Mouse (Mus musculus) adrenal gland, adult 18-20 months (tissue): ENCODE measurements around the gene Gsn. TPM values are rescaled to one million over a fixed set of nuclear protein-coding genes. Genes with fewer than 3 reads are reported as not detected.

ENCODE experiments used
- DNase-seq, 2 experiments: peaks; one replicate each; pipeline ENCODE4 v3.0.0; 2021 to 2022; ENCODE audit warnings: low spot score in 2 of 2
- total RNA-seq, 2 experiments: library from RNA; stranded (reverse); gene quantifications; 1 replicate in 1 of 2; 2 replicates in 1 of 2; pipeline ENCODE4 v1.2.3; 2021

Gene Gsn
- total RNA-seq, 2 experiments from 2014 or later = 364 to 767 TPM

DNA sequence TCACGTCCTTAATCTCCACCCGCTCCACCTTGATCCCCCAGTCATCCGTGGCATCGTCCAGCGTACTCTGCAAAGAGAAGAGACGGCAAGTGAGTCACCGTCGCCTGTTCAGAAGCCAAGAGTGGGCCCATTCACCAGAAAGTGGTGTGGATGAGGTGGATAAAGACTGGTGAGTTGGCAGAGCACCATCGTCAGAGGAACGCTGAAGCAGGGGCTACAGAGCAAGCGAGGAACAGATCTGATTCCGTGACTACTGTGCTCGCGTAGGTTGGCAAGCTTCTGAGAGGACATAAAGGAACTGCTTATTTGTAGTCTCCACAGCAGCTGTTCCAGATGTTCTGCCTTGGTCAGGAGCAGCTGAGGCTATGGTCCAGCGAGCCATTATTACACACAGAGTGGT, 64.2 kb downstream of the Gsn start:
- no peak for DNase-seq

DNA sequence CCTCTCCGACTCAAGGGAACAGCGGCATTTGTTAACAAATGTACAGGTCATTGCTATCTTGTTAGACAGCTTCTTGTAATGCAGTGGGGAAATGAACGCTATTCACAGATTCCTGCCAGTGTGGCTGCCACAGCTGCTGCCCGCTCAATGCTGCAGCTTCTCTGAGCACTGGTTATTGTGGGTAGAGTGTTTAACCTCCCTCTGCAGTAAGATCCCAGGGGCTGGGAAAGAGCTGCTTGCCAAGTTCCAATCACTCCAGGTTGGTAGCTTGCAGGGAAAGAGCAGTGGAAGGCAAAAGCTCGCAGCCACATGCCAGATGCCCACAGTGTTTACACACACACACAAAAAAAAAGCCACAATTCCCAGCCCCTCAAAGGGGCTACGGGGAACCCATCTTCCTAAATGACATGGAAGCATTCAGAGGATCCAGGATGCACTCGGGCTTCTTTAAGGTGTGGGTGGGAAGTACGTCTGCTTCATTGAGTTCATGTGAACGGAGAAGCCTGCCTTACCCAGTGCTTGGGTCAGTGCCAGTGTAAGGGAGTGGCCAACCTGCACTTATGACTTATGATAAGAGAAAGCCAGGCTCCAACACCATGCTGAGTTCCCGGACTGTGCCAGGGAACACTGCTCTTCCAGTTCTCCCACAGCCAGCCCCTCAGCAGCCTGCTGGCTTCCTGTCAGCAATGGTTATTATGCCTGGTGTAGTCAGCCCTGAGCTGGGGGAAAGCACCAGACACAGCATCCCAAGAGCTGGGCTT, 66.4 kb downstream of the Gsn start:
- DNase-seq = no peak

DNA sequence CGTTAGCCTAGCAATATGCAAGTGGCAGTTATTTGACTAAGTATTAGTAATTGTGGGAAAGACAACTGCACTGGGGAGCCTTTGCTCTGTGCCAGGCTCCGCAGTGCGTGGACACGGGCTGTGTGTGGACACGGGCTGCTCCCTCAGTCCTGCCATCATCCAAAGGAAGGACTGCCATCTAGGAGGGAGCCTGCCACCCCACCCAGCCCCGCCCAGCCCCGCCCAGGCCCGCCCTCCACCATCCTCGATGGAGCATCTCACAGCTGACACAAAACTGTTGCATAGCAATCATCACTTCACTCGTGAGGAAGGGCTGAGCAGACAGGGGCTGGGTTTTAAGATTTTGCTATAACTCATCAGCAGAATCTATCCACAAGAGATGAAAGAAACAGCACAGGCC, 69.8 kb downstream of the Gsn start:
- no peak for DNase-seq

DNA sequence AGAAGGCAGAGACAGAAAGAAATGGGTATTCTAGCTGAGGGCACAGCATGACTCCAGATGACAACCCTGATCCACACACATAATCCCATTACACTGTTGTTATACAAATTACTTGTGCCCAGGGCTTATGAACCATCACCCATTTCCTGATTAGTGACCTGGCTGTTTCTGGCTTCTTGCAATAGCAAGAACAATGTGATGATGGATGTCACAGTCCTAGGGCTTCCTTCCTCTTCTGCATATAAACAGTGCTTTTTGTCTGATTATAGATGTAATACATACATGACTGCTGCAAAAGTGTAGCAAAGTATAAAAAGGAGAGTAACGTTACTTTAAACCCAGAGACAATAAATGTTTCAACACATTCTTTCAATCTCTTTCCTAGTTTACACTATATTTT, 70.8 kb downstream of the Gsn start:
- DNase-seq = no peak

DNA sequence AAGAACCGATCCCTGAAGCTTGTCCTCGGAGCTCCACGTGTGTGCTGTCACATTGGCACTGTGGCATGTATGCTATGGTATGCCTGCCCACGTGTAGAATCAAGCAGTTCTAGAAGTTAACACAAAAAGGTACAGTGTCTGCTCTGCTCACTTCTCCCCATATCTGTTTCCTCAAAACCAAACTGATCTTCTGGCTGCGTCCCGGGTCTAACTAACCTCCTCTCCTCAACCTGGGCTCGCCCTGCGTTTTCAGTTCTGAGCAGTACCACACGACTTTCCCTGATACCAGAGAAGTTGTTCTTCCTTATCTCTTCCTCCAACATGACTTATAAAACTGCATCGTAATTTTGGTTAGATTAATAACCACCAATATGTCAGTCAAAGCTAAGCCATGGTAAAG, 71.4 kb downstream of the Gsn start:
- no peak for DNase-seq

DNA sequence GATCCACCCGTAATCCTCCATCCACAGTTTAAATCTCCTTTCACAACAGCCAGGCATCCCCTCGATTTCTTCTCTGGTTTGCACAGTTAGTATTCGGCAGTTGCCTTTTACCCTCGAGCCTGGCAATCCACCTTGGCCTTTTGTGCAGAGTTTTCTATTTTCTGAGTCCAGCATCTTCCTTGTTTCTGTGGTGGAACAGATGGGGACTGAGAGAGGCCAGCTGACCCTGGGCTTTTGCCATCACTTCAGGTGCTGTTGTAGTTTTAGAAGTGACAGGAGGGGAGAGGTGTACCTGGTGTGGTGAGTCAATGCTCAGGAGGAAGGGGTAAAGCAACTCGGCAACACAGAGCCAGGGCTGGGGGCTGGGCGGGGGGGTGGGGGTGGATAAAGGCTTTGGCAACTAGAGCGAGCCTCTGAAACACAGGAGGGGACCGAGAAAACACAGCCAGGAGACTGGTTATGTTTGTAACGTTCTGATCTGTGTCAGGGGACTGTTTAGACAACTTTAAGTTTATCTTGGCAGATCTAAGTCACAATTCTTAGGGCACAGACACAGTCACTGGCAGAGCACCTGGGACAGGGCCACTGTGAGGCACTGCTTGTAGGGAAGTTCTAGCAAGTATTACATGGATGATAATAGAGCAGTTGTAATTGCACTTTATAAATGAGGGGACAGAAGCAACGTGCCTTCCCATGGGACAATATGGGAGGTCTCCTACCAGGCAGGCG, 72.0 kb downstream of the Gsn start:
- DNase-seq = no peak

DNA sequence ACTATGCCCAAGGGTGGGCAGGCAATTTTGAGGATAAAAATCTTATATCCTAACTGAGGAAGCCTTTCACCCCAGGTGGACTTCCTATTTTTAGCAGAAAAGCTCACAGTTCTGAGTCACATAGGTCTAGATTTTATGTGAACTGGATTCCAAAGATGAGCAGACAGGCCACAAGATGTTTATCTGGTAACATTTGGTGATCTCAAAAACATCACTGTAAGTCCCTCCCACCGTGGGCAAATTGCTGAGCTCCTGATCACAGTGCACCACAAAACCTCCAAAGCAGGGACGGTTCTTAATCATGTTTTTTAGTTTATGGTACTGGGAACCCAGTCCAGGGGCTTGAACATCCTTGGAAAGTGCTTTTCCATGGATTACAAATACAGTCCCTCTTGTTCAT, 72.9 kb downstream of the Gsn start:
- DNase-seq = no peak

DNA sequence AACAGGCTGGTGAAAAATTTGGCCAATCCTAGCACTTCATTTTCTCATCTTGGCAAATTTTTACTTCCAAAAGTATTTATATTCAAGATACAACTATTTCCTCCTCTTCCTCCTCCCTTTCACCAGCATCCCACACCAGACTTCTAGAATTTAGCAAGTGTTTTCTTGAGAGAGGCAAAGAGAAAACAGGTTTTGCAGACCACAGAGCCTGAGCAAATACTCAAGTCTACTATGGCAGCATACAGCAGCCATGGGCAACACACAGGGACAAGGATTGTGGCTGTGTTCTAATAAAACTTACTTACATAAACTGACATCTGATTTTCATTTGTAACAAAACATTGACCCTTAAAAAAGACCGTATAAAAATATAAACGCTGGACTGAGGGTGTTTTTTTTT, 75.0 kb downstream of the Gsn start:
- no peak for DNase-seq

DNA sequence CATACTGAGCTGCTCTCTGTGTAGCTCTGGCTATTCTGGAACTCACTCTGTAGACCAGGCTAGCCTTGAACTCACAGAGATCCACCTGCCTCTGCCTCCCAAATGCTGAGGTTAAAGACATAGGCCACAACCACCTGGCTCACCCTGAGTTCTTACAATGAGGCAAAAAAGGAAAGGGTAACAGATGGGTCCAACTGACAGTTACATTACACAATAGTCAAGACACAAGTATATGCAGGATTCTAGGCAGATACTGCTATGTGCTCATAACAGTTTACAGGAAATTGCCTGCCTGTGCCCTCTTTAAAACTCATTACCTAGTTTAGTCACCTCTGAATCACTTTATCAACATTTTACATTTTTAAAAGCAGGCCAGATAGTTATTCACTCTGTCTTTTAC, 77.5 kb downstream of the Gsn start:
- DNase-seq = no peak

DNA sequence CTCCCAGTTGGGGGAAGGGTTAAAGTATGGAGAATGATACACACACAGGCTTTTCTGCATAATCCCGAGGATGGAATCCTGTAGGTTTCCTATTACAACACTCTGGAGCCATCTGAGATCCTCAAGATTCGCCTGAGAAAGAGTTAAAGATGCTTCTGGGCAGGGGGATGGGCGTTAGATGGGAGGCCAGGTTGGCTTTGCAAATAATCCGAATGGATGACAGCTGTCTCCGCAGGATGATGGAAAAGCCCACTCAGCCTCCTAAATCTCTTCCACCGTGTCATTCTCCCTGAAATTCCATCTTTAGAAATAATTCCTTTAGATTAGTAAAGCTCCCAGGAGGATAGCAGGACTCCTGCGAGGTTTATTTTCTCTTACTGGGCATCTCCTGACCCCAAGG, 79.4 kb downstream of the Gsn start:
- no peak for DNase-seq

DNA sequence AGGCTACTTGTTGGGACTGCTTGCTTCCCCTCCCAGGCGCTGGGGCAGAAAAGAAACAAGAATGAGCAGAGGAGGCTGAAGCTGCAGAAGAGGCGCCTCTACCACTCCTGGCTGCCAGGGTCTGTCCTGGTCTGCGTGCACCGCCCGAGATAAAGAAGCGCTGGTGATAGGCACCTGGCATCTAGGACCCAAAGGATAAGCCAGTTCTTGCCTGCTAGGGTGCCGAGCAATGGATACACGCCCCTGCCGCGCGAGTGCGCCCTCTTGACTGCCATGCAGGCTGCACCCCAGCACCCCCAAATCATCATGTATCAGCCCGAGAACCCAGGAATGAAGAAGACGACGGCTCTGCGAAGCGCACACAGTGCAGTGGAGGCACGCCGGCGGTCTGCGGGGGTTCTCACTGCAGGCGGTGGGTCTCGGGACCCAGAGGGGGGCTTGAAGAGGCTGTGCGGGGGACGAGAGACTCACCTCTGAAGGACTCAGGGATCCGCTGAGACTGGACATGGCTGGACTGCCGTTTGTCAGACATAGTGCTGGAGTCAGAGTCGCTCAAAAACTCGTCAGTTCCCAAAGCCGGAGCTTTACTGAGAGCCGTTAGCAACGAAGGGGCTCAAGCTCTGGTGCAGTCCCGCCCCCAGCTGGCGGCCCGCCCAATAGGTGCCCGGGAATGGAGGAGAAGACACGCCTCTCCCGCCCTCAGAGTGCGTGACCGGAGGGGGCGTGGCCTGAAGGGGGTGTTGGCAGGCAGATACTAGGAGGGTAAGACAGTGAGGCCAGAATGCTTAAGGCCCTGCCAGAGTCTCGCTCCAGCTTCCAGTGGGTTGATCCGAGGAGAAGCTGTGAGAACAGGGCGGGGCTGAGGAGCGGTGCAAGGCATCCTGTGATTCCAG, 80.5 kb downstream of the Gsn start, which contains the start of gene Stom:
TSS of gene Stom (minus strand) at position 589 of the 893 bp plus-strand sequence.
- DNase-seq = peak; percentile 100

DNA sequence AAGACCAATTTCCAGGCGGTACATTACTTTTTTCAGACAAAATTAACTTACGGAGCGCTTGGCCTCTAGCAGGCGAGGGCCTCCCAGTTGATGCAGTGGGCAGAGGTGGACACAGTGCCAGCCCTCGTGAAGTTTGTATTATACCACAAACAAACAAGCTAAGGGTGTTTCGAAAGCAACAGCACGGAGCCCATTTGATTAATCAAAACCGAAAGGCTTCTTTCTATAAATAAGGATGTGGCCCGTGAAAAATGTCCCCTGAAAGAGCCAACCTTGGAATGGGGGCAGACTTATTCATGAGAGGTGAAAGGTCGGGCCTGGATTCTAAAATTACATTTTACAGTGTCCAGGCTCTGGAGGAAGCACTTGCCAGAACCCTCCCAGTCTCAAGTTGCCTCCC, 81.2 kb downstream of the Gsn start:
- no peak for DNase-seq

DNA sequence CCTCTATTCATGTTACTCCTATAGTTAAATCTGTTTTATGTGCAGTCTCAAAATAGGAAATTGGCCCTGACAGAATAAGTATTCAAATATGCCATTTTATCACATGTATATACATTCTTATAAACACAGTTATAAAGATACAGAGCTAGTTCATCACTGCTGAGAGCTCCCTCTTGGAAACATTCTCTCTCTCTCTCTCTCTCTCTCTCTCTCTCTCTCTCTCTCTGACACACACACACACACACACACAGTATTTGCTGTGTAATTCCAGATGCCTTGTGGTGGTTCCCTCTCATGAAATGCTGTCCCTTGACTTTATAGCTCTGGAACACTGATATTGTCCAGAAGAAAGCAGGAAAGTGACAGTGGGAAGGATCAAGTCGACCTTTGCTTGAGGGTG, 81.9 kb downstream of the Gsn start:
- no peak for DNase-seq

DNA sequence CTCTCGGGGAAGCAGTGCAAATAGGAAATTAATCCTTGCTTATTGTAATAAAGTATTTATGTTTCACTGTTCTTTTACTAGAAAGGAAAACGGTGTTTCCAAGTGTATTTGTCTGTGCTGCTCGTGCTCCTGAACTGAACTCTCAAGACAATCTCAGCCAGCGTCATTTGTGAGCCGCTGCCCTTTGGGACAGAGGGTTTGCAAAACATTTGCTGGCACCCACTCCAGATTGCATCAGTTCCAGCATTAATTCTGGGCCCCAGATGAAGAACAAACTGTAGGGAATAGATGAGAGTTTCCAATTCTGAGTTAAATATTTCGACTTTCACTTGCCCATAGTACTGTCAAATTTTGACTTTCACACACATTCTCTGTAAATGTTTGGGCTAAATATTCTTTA, 82.5 kb downstream of the Gsn start:
- no peak for DNase-seq

DNA sequence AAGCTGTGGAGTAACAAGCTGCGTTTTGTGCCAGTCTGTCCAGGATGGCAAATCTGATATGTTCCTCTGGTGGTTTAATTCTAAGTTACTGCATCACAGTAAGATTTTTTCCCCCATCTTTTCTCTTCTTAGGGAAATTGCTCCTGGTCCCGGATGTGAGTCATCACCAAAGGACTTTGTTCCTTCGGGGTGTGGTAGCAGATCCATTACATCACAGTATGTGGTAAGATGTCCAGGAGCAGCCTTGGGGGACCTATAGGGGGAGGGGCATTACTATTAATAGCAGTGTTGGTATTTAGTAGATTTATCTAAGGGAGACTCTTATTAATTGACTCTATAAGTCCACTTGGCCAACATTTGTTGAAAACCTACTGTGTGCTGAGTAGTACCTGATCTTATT, 86.4 kb downstream of the Gsn start:
- DNase-seq = no peak

DNA sequence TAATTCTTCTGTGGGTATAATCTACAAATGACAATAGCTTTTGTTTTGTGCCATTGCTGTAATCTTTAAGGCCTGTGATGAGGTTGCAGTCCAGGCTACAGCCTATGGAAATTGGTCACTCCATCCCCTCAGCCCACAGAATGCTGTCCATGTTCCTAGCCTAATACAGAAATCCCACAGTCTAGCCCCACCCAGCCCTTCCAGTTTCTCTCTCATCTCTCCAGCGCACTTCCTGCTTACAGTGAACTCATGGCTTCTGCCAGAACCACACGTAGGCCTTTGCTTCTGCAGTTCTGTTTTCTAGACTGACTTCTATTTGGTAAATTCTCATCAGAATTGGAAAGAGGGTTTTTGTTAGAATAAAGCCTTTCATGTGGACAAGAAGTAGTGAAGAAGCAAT, 89.8 kb downstream of the Gsn start:
- DNase-seq = no peak

DNA sequence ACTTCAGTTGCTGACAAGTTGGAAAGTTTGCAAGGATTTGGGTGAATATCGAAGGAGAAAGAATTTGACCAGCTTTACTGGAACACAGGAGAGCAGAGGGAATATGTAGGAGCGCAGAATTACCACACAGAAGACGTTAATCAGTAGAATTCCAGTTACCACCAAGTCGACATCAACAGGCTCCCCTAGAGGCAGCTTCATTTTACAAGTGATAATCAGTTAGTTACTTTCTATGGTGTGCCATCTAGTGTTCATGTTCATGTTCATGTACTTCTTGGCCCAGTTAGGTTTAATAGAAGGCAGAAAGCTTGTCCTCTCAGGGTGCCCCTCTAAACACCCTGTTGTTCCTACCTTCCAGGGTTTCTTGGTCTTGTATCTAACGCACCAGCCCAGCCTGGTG, 93.0 kb downstream of the Gsn start:
- DNase-seq = no peak

Other genes with a start within 250 kb of the Gsn start
- gene Hc, start 194.9 kb upstream of the Gsn start, total RNA-seq = not detected
- gene AI182371, start 154.8 kb upstream of the Gsn start, total RNA-seq = under 1 TPM in 1 of 2 experiments, not detected in 1; 0.46 TPM
- 10 to 100 TPM in 1 of 2 experiments, 1 to 10 TPM in 1; 7.7 to 11.4 TPM for gene Cntrl, start 146.9 kb upstream of the Gsn start, total RNA-seq
- 100 to 1,000 TPM; 187 to 226 TPM for gene Rab14, start 55.3 kb upstream of the Gsn start, total RNA-seq
- gene Stom, start 80.6 kb downstream of the Gsn start, total RNA-seq = 10 to 100 TPM; 46.9 to 80.6 TPM
- gene 4930568D16Rik, start 111.3 kb downstream of the Gsn start, total RNA-seq = not detected
- gene 4930402F06Rik, start 140.8 kb downstream of the Gsn start, total RNA-seq = not detected
- 1 to 10 TPM; 9.4 to 9.8 TPM for gene Ggta1, start 206.9 kb downstream of the Gsn start, total RNA-seq